Mouse (Mus musculus) liver, adult 2 months (tissue): ENCODE measurements around the gene Cldn34d. TPM values are rescaled to one million over a fixed set of nuclear protein-coding genes. Genes with fewer than 3 reads are reported as not detected.
A peak's percentile ranks its signal among the peaks of the same experiment; 100 is the strongest.

Experiments used
- DNase-seq: peaks from one replicate; pipeline ENCODE4 v3.0.0-alpha.2; 2011; ENCODE audit warnings: low read depth, low spot score; ENCODE audit errors: extremely low read depth
- H3K27ac ChIP-seq: fragments of 200-500 bp; replicated peaks from 2 replicates; pipeline ENCODE4 v1.5.1; 2012; ENCODE audit warnings: low read depth, mild to moderate bottlenecking, control low read depth, inconsistent platforms, low read length; ENCODE audit not compliant: insufficient read depth
- H3K27me3 ChIP-seq: fragments of 200-500 bp; 2 replicates; pipeline ENCODE4 v1.6.1; 2012; ENCODE audit warnings: mild to moderate bottlenecking, moderate library complexity, low read length, inconsistent platforms; ENCODE audit not compliant: control insufficient read depth, insufficient read depth
- H3K36me3 ChIP-seq: fragments of 200-500 bp; 2 replicates; pipeline ENCODE4 v1.6.1; 2012; ENCODE audit warnings: low read length, inconsistent platforms; ENCODE audit not compliant: control insufficient read depth, insufficient read depth
- H3K4me1 ChIP-seq: fragments of 200-500 bp; 2 replicates; pipeline ENCODE4 v1.6.1; 2011; ENCODE audit warnings: low read length; ENCODE audit not compliant: control insufficient read depth, insufficient read depth
- H3K4me3 ChIP-seq: fragments of 200-500 bp; 2 replicates; pipeline ENCODE4 v1.5.1; 2011; ENCODE audit warnings: low read depth, mild to moderate bottlenecking, control low read depth, low read length, moderate library complexity; ENCODE audit not compliant: insufficient read depth
- H3K79me2 ChIP-seq: fragments of 200-500 bp; 2 replicates; pipeline ENCODE4 v1.6.1; 2012; ENCODE audit warnings: inconsistent platforms, mild to moderate bottlenecking, low read length, moderate library complexity; ENCODE audit not compliant: control insufficient read depth, insufficient read depth
- H3K9ac ChIP-seq: fragments of 200-500 bp; 2 replicates; pipeline ENCODE4 v1.6.1; 2012; ENCODE audit warnings: low read depth, mild to moderate bottlenecking, control low read depth, inconsistent platforms, low read length
- CTCF ChIP-seq: fragments of 200-500 bp; IDR thresholded peaks from 2 replicates; pipeline ENCODE4 v1.5.1; 2011; ENCODE audit warnings: low read depth, low read length, control low read depth
- POLR2A ChIP-seq: fragments of 200-500 bp; IDR thresholded peaks from 2 replicates; pipeline ENCODE4 v1.6.1; 2011; ENCODE audit warnings: low read length, control low read depth; ENCODE audit not compliant: insufficient read depth; ENCODE audit errors: extremely low read depth
- WGBS: fragments of 180-500 bp; shearing (Covaris S2); methylation state at CpG from one replicate; pipeline ENCODE4 v1.1.7; 2018; 5-methylcytosine and 5-hydroxymethylcytosine counted together
- polyA plus RNA-seq: library from polyadenylated mRNA; depleted of rRNA; stranded (reverse); fragments of >200 nt; gene quantifications from 2 replicates; pipeline ENCODE4 v1.2.3, GENCODE M21; 2012; rRNA removed
- total RNA-seq: library from RNA; depleted of rRNA; stranded (reverse); fragments of >200 nt; gene quantifications from 2 replicates; pipeline ENCODE4 v1.2.3, GENCODE M21; 2014; rRNA removed

Gene Cldn34d
- not detected in 2 replicates for total RNA-seq
- not detected in 2 replicates for polyA plus RNA-seq

GRCm38 (mm10) chrX:76602824-76603223 lies at the start of gene Cldn34d:
Gene Cldn34d (minus strand): TSS chrX:76602924.
- Histone ChIP-seq H3K79me2 (no peaks in the 10 kb centered on the region), H3K9ac (no peak within 1 kb of the TSS), H3K27me3 (no peaks in the 10 kb centered on the region), H3K36me3 (no peaks in the 10 kb centered on the region), H3K27ac (no peak within 1 kb of the TSS), H3K4me3 (no peak within 1 kb of the TSS), H3K4me1 (no peaks in the 10 kb centered on the region)
- TF ChIP-seq POLR2A (no peak), CTCF (no peak)
- 63% methylated on average over 1 of the region's 1 CpGs for WGBS
- no peak for DNase-seq

GRCm38 (mm10) chrX:76598459-76599206 lies 4.1 kb downstream of the Cldn34d start:
- no peak overlapping the region for H3K9ac ChIP-seq
- peak; percentile 77 for DNase-seq
- no peak overlapping the region for H3K4me3 ChIP-seq
- no peak overlapping the region for H3K27ac ChIP-seq
- no peaks in the 10 kb centered on the region for H3K79me2 ChIP-seq
- H3K36me3 ChIP-seq = no peaks in the 10 kb centered on the region
- WGBS = 54% methylated on average over 6 of the region's 6 CpGs
- no peaks in the 10 kb centered on the region for H3K4me1 ChIP-seq
- H3K27me3 ChIP-seq = no peaks in the 10 kb centered on the region
- TF ChIP-seq CTCF = no peak
- no peak for TF ChIP-seq POLR2A

Other genes with a start within 250 kb of the Cldn34d start
- not detected in 2 replicates for gene Cldn34b4, start 209.6 kb downstream of the Cldn34d start, total RNA-seq
- not detected in 2 replicates for gene Cldn34b4, start 209.6 kb downstream of the Cldn34d start, polyA plus RNA-seq